Mouse (Mus musculus) bone marrow macrophage, adult 2 months (primary cell): ENCODE measurements at regions not wholly inside any gene's neighbourhood (a gene's known extent, or its start where the extent isn't known, plus 50 kb on each side); places are given as distances from the start of the nearest gene placed in this dataset.

Experiments used
- CTCF ChIP-seq: IDR thresholded peaks from 2 replicates; pipeline ENCODE4 v1.5.1; 2012; ENCODE audit warnings: low read depth, mild to moderate bottlenecking, low read length, moderate library complexity
- POLR2A ChIP-seq: IDR thresholded peaks from 2 replicates; pipeline ENCODE4 v1.6.1; 2012; ENCODE audit warnings: mild to moderate bottlenecking, low read depth, low read length, borderline replicate concordance

GRCm38 (mm10) chr13:90490991-90491951 lies 401.9 kb upstream of the Xrcc4 start:
- no peak for TF ChIP-seq CTCF
- TF ChIP-seq POLR2A, result no peak
